ENCODE assay signal across 16 mouse cellular contexts in the genomic region with DNA sequence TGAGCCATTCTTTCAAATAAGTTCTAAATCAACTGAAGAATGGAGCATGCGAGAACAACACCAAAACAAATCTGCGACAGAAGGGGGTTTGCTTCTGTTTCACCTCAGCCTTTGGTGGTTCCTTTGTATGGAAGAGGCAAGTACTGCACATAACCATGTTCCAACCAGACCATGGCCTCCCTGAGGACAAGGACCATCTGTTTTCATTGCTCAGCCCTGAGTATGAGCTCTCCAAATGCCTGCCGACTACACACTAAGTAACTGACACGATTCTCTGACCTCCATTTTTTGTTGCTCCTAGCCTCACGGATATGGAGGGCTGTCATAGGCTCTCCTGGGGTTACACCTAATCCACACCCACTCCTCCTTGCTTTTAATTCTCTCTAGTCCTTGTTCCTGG.
"Had no signal": no experiment of that assay in that cellular context is flagged by ENCODE, and none has a peak within 500 bp of the region (broad histone marks: within the 10 kb centered on the region; RNA-seq: fewer than 3 reads in every experiment).

No protein-coding gene starts in this region.

- H3K4me1 ChIP-seq: midbrain, embryonic 13.5 days; midbrain, embryonic 15.5 days; neural tube, embryonic 12.5 days had no signal

- H3K9me3 ChIP-seq: midbrain, embryonic 13.5 days; midbrain, embryonic 15.5 days; neural tube, embryonic 12.5 days had no signal

- DNase-seq: lung, adult 18-20 months; lung, embryonic 14.5 days; lung, postnatal 10 days; lung, postnatal 4 days; retina, postnatal 1 day; right cerebral cortex, adult 18-20 months; right cerebral cortex, postnatal 25 days; right cerebral cortex, postnatal 4 days; spleen, adult 18-20 months; thymus, adult 18-20 months; thymus, postnatal 14 days; thymus, postnatal 36 days had no signal

- H3K4me2 ChIP-seq: lung, embryonic 14.5 days; midbrain, embryonic 11.5 days; midbrain, embryonic 13.5 days; midbrain, embryonic 15.5 days; neural tube, embryonic 12.5 days had no signal

- H3K27me3 ChIP-seq: midbrain, embryonic 13.5 days; midbrain, embryonic 15.5 days; neural tube, embryonic 12.5 days had no signal

- H3K36me3 ChIP-seq: midbrain, embryonic 13.5 days; midbrain, embryonic 15.5 days; neural tube, embryonic 12.5 days had no signal

- H3K9ac ChIP-seq: lung, embryonic 14.5 days; midbrain, embryonic 13.5 days; midbrain, embryonic 15.5 days; neural tube, embryonic 12.5 days had no signal

- H3K4me3 ChIP-seq: midbrain, embryonic 13.5 days; midbrain, embryonic 15.5 days; neural tube, embryonic 12.5 days had no signal

- ATAC-seq: midbrain, embryonic 13.5 days; midbrain, embryonic 15.5 days had no signal

- H3K27ac ChIP-seq: midbrain, embryonic 13.5 days; midbrain, embryonic 15.5 days; neural tube, embryonic 12.5 days had no signal
